Comparison of ENCODE assay signal across 9 mouse cellular contexts in genomic region chr17:47144460-47144859, GRCm38 (mm10).
DNase-seq lines count a peak whose midpoint lies in the region; ATAC-seq lines count a peak whose summit lies in the region.
"Had no signal": no experiment of that assay in that cellular context is flagged by ENCODE, and none has a peak within 500 bp of the region (broad histone marks: within the 10 kb centered on the region; RNA-seq: fewer than 3 reads in every experiment).

No protein-coding gene starts in this region.

- no peak overlapping the region for H3K4me3 ChIP-seq in heart, embryonic 14.5 days (ENCODE audit: control insufficient read depth in 1 of 2, insufficient read depth in 1 of 2, low read depth in 1 of 2, low read length in 2 of 2)
- 0 out of 2 replicates have a peak overlapping the region, but pooled peaks have one; percentile 67 for H3K4me3 ChIP-seq in embryonic facial prominence, embryonic 15.5 days (replicated peaks)

- peak overlapping the region in 1 of 2 experiments; percentile 55; a peak in 2 of 4 replicates for H3K27ac ChIP-seq in heart, embryonic 14.5 days (replicated peaks in 1 of 2; ENCODE audit: control insufficient read depth in 1 of 2, insufficient read depth in 1 of 2, low read depth in 2 of 2, low read length in 2 of 2)
- 0 out of 2 replicates have a peak overlapping the region, but pooled peaks have one; percentile 31 for H3K27ac ChIP-seq in embryonic facial prominence, embryonic 15.5 days (replicated peaks)

- H3K9ac ChIP-seq in heart, embryonic 14.5 days (ENCODE audit: low read length), result no peak overlapping the region
- no peak overlapping the region for H3K9ac ChIP-seq in embryonic facial prominence, embryonic 15.5 days

- no peak for ATAC-seq in heart, embryonic 14.5 days (ENCODE audit: insufficient number of reproducible peaks, insufficient read depth, low FRiP score, low read depth)
- ATAC-seq in embryonic facial prominence, embryonic 15.5 days (ENCODE audit: insufficient number of reproducible peaks, low FRiP score, low TSS enrichment, low read depth), result no peak

- H3K27me3 ChIP-seq in heart, embryonic 14.5 days (ENCODE audit: control insufficient read depth, insufficient read depth, low read length), result no peaks in the 10 kb centered on the region
- H3K27me3 ChIP-seq in embryonic facial prominence, embryonic 15.5 days, result no peaks in the 10 kb centered on the region

- WGBS in heart, embryonic 14.5 days, result 47% methylated on average over 7 of the region's 7 CpGs
- 41% methylated on average over 7 of the region's 7 CpGs for WGBS in embryonic facial prominence, embryonic 15.5 days

- H3K36me3 ChIP-seq in heart, embryonic 14.5 days (ENCODE audit: control insufficient read depth, insufficient read depth, low read length), result peaks cover 8% of the 10 kb centered on the region; the same call in 1 of the 2 replicates
- no peaks in the 10 kb centered on the region for H3K36me3 ChIP-seq in embryonic facial prominence, embryonic 15.5 days
- H3K36me3 ChIP-seq: G1E had no signal

- H3K4me2 ChIP-seq in heart, embryonic 14.5 days (ENCODE audit: low read length), result 0 out of 2 replicates have a peak overlapping the region, but pooled peaks have one; percentile 16
- H3K4me2 ChIP-seq in embryonic facial prominence, embryonic 15.5 days (replicated peaks), result no peak overlapping the region

- H3K9me3 ChIP-seq in heart, embryonic 14.5 days (ENCODE audit: control insufficient read depth, low read length), result no peaks in the 10 kb centered on the region
- H3K9me3 ChIP-seq in embryonic facial prominence, embryonic 15.5 days (replicated peaks), result no peaks in the 10 kb centered on the region
- H3K9me3 ChIP-seq: G1E had no signal

- peaks cover 8 to 36% of the 10 kb centered on the region in 2 experiments; a peak in 3 of 4 replicates for H3K4me1 ChIP-seq in heart, embryonic 14.5 days (ENCODE audit: control insufficient read depth in 2 of 2, insufficient read depth in 2 of 2, low read length in 2 of 2)
- H3K4me1 ChIP-seq in embryonic facial prominence, embryonic 15.5 days, result peaks cover 62% of the 10 kb centered on the region

- no peak for DNase-seq in heart, adult 8-10 months (ENCODE audit: low spot score)
- DNase-seq in MN1 (ENCODE audit: low spot score), result peak; percentile 78
- DNase-seq in lung, postnatal 10 days, result peak; percentile 63
- no peak for DNase-seq in embryo, embryonic 10.5 days (ENCODE audit: low spot score)
- DNase-seq in cerebellum, adult 8-10 months, result no peak
- DNase-seq in retina, postnatal 1 day, result no peak

Comparison
In these comparisons a context has a peak if more than half of its experiments do, and no peak if none do; other contexts are left out.
1. DNase-seq: peak in MN1 (single experiment) and lung, postnatal 10 days (single experiment); none in heart, adult 8-10 months (single experiment), embryo, embryonic 10.5 days (single experiment), cerebellum, adult 8-10 months (single experiment) and retina, postnatal 1 day (single experiment).